Mouse (Mus musculus): ENCODE data around the gene Dock9.

DNA sequence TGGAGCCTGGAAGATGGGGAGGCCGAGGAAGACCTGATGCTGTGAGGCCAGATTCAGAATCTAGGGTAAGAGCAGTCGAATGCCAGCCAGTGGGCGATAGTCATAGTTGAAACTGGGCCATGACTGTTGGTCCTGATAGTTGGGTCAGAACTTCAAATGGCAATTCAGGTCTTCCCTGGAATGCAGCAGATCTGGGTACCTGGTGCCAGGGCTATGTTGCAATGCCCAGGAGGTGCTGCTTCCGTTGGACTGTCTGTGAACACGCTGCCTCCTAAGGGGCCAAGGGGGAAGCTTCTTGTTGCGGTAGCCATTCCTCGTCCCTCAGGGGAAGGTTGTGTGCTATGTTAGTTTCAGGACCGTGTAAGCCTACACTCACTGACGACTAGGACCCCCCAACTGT, 266.8 kb downstream of the Dock9 start:
- TF ChIP-seq POLR2A (IDR thresholded peaks at IDR 0.05; ENCODE audit: insufficient read depth, low read depth, low read length), result no peak
- TF ChIP-seq CTCF (IDR thresholded peaks at IDR 0.05; ENCODE audit: insufficient read depth, low read depth, low read length), result no peak

All from olfactory bulb, adult 2 months (tissue).